Mouse (Mus musculus): Measurements from ENCODE around the gene Nol10.

DNA sequence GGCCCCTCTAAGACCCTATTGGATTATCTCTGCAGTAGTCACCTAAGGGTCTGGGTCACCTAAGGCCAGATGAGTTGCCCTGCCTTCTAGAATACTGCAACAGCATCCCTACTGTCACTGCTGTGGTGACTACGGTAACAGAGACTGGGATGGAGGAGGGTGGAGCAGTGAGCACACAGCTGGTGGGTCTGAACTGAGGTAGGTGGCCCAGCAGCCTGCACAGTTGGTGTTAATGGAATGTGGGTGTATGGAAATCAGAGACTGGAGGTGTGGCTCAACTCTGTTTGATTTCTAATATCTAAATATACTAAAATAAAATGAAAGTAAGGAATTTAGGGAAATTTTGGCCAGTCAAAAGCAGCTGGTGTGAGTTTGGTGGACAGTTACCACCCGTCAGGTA, 88.2 kb downstream of the Nol10 start:
- TF ChIP-seq ZNF384 (IDR thresholded peaks at IDR 0.05; ENCODE audit: low read depth, low read length) (no peak), MAFK (IDR thresholded peaks at IDR 0.05; ENCODE audit: insufficient read depth, low read depth, low read length) (no peak)

Data from ES-E14 (cell line).